Mouse (Mus musculus): ENCODE measurements around the gene Fmnl2. TPM values are rescaled to one million over a fixed set of nuclear protein-coding genes. Genes with fewer than 3 reads are reported as not detected.

Gene Fmnl2
- total RNA-seq, 2 experiments from 2014 or later: 6.5 to 9.1 TPM

- DNase-seq: no peak
- intact Hi-C loops (cut with DNase I; ENCODE audit: low total_unique reads): no loop called here
Observed at GRCm38 (mm10) chr2:52902456-52902855, 44.8 kb downstream of the Fmnl2 start.

GRCm38 (mm10) chr2:52903228-52903963 is 45.7 kb downstream of the Fmnl2 start:
- intact Hi-C loops (cut with DNase I; ENCODE audit: low total_unique reads): no loop called here
- DNase-seq: no peak

- intact Hi-C loops (cut with DNase I; ENCODE audit: low total_unique reads): no loop called here
Observed at GRCm38 (mm10) chr2:52904526-52904925, 46.9 kb downstream of the Fmnl2 start.

GRCm38 (mm10) chr2:52913311-52913710 is 55.7 kb downstream of the Fmnl2 start:
- DNase-seq: no peak
- intact Hi-C loops (cut with DNase I; ENCODE audit: low total_unique reads): no loop called here

More at GRCm38 (mm10) chr2:52904526-52904925, 46.9 kb downstream of the Fmnl2 start:
- no peak for DNase-seq

DNA sequence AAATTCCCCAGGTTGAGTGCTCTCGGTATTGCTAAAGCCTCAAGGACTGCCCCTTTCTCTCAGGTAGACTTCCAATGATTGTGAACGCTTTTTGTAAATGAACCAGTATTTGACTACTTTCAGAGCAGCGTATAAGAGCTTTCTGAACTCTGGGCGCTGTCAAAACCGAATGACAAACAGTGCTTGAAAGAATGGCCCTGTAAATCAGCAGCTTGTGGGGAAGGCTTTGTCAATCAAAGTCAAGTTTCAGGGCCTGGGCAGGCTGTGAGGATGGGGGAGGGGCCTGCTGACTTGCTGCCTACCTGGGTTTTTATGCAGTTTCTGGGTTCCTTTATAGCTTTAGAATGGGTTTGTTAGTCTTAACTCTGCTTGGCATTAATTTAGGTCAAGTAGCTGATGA is 56.1 kb downstream of the Fmnl2 start:
- intact Hi-C loops (cut with DNase I; ENCODE audit: low total_unique reads): no loop called here
- no peak for DNase-seq

DNA sequence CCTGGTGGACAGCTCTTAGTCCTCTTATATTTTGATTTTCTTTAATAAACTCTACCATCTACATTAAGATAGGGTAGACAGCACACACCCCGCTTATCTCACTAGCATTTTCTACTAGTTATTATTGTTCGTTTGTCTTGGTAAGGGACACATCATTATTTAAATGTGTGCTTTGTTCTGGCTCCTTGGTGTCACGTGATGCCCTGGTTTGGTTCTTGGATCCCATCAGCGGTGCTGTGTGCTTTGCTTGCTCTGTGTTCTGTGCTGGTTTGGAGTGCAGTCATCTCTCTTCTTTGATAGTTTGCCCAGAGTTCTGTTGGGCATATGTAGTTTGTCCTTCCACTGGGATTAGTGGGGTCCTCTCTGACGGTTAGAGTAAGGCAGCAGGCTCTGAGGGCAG is 57.9 kb downstream of the Fmnl2 start:
- intact Hi-C loops (cut with DNase I; ENCODE audit: low total_unique reads): no loop called here

DNA sequence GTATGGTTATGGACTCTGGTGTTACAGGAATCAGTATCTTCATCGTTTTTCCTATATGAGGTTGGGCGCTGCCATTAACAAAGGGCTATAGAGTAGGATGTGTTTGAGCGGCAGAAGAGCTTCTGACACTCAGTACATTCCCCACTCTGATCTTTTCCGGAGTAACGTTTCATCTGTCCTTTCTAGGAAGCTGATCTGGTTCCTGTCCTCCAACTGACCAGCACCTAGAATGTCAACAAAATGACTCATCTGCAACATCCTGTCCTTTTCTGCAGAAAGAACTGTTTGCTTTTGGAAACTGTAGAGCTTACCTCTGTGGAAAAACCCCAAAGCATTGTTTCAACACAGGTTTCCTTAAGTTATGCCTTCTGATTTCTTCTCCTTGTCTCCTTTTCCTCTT is 60.4 kb downstream of the Fmnl2 start:
- DNase-seq: no peak
- intact Hi-C loops (cut with DNase I; ENCODE audit: low total_unique reads): no loop called here

More for the DNA sequence above, 57.9 kb downstream of the Fmnl2 start:
- no peak for DNase-seq

GRCm38 (mm10) chr2:52920701-52921435 is 63.2 kb downstream of the Fmnl2 start:
- no peak for DNase-seq
- intact Hi-C loops (cut with DNase I; ENCODE audit: low total_unique reads): no loop called here

- DNase-seq: no peak
- intact Hi-C loops (cut with DNase I; ENCODE audit: low total_unique reads): no loop called here
Observed at GRCm38 (mm10) chr2:52925062-52925461, 67.4 kb downstream of the Fmnl2 start.

DNA sequence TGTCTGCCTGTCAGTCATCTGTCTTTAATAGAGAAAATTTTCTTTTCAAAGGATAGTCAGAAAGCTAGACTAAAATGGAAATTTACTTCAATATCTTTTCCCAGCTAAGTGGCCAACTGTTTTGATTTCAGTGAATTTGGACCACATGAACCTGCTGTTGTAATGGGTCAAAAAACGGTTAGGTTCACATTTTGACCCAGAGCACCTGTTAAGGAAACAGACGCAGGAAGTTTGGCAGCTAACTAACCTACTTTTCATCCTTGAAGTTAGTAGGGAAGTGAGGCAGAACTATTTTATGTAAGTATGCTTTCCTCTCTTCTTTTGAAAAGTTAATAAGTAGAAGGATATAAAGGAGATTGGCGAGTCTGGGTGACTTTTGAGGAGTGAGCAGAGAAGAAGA is 69.7 kb downstream of the Fmnl2 start:
- intact Hi-C loops (cut with DNase I; ENCODE audit: low total_unique reads): no loop called here
- no peak for DNase-seq

- no peak for DNase-seq
- intact Hi-C loops (cut with DNase I; ENCODE audit: low total_unique reads): no loop called here
Observed at GRCm38 (mm10) chr2:52927858-52928301, 70.2 kb downstream of the Fmnl2 start.

DNA sequence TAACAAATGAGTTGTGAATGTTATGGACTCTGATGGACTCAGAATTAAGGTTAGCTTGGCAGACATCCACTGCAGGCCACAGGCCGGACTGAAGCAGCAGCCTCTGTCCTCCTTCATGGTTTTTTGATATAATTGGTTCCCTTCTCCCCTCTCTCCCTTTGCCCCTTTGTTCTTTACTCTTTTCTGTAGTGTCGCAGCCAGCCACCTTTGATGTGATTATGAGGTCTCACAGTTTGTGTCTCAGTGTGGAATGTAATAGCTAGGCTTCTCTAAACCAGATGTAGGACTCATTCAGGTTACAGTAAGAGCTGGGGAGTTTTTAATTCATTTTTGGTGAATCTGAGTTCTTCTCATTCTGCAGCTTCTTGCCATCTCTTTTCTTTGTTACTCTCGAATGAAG is 70.7 kb downstream of the Fmnl2 start:
- intact Hi-C loops (cut with DNase I; ENCODE audit: low total_unique reads): no loop called here
- DNase-seq: no peak

DNA sequence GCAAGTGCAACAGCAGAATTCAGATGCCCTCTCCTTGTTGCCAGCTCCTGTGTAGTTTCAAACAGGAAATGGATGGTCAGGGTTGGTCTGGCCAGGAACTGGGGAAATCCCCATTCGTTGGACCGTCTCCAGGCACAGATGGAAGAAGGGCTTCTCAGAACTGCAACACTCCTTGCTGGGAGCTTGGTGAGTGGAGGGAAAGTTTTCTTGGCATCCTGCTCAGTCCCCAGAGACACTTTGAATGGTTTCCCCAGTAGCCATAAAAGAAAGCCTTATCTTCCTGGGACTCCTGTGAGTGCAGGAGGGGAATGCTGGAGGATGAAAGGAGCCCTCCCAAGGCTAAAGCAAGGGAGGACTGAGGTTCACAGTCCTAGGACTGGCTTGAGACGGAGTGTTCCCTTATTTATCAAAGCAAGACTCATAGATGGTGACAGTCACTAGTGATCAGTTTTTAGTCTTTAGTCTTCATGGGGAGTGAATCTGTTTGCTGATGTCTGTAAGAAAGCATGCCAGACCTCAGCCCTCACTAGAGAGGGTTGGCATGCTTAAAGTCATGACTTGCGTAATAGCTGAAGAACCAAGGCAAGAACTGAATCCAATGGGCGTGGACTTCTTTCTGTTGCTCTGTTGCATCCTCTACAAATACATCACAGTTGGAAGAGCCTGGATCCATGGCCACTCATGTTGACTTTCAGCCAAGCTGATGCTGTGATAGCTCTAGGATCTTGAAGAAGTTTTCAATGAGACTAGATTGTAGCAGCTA is 72.6 kb downstream of the Fmnl2 start:
- intact Hi-C loops (cut with DNase I; ENCODE audit: low total_unique reads): no loop called here
- DNase-seq: peak; percentile 62

- intact Hi-C loops (cut with DNase I; ENCODE audit: low total_unique reads): no loop called here
- DNase-seq: no peak
Observed at GRCm38 (mm10) chr2:52931315-52931714, 73.7 kb downstream of the Fmnl2 start.

- intact Hi-C loops (cut with DNase I; ENCODE audit: low total_unique reads): no loop called here
- no peak for DNase-seq
Observed at GRCm38 (mm10) chr2:52935906-52936305, 78.2 kb downstream of the Fmnl2 start.

DNA sequence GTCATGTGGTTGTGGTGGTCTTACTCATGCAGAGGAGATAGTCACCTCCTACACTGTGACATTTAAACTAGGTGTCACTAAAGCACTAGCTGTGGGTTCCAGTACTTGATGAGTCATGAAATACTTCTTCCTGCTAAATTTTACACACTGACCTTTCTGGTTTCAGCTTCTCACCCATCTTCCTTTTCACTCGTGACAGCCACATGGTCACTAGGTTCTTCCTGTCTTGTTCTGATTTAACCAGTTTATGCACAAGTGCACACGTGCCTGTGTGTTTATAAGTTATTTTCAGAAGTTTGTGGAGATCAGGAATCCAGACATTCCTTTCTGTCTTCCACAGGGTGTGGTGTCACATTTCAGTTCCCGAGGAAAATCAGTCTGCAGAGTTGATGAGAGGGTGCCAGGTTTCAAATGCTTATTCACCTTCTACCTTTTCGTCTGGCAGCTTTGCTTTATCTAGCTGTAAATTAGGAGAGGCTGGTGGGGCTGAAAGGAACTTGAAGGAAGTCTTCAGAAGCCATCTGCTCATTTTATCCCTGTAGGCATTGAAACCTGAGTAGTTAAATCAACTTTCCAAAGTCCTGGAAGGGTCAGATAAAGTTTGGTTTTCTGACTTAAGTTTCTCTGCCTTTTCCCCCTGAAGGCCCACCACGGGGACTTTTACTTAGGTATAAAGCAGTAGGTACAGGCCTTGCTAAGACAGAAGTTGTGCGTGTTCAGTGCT is 80.9 kb downstream of the Fmnl2 start:
- no peak for DNase-seq
- intact Hi-C loops (cut with DNase I; ENCODE audit: low total_unique reads): no loop called here

GRCm38 (mm10) chr2:52943644-52944423 is 86.2 kb downstream of the Fmnl2 start:
- intact Hi-C loops (cut with DNase I; ENCODE audit: low total_unique reads): no loop called here
- DNase-seq: no peak

DNA sequence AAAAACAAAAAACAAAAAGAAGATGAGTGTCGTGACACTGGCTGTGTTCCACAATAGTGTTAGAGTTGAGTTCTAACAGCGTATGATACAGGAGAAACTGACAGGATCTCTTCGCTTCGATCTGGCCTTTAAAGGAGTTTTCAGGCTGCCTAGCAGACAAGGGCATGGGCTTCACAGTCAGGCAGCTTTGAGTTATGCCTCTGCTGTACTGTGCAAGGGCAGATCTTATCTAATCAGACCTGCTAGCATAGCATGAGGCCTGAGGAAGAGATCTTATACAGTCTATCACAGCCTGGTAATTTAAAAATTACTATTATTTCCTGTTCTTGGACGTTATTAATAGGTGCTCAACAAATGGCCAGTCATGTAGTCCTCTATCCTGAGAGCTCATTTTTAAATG is 86.9 kb downstream of the Fmnl2 start:
- intact Hi-C loops (cut with DNase I; ENCODE audit: low total_unique reads): no loop called here
- DNase-seq: no peak

DNA sequence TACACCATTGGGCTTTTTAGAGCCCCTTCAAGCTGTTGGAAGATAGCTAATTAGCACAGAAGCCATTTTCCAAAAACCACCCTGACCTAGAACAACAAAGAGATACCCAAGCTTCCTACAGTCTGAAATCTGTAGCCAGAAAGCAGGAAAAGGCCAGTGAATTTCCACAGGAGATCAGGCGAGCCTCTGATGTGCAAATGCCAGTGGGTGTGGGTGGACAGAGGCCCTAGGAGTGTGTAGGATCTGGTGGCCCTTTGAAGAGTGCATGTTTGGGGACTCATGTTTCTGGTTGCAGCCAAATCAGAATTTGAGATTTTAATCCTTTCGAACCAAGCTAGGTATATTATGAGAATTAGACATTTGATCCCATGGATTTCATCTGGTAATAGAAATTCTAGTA is 88.4 kb downstream of the Fmnl2 start:
- intact Hi-C loops (cut with DNase I; ENCODE audit: low total_unique reads): no loop called here
- no peak for DNase-seq
